Mouse (Mus musculus) G1E (cell line): ENCODE data around the gene Pemt. TPM values are rescaled to one million over a fixed set of nuclear protein-coding genes. Genes with fewer than 3 reads are reported as not detected.

ENCODE experiments used
- ATAC-seq: 2 replicates; pipeline ENCODE4 v1.8.0; 2016; ENCODE audit warnings: mild to moderate bottlenecking; ENCODE audit not compliant: insufficient number of reproducible peaks, poor library complexity, low FRiP score, severe bottlenecking; ENCODE audit errors: extremely low read depth
- DNase-seq: peaks from one replicate; pipeline ENCODE4 v3.0.0; 2012; ENCODE audit warnings: low spot score
- H3K27me3 ChIP-seq: 2 replicates; pipeline ENCODE4 v1.6.1; 2012; ENCODE audit warnings: mild to moderate bottlenecking, low read length, inconsistent platforms; ENCODE audit not compliant: insufficient read depth
- H3K36me3 ChIP-seq: replicated peaks from 2 replicates; pipeline ENCODE3; 2012; ENCODE audit warnings: mild to moderate bottlenecking, inconsistent platforms
- H3K4me1 ChIP-seq: 2 replicates; pipeline ENCODE4 v1.6.1; 2012; ENCODE audit warnings: low read depth, low read length, inconsistent platforms, mixed read lengths; ENCODE audit not compliant: insufficient read depth
- H3K4me3 ChIP-seq: 2 replicates; pipeline ENCODE4 v1.5.1; 2012; ENCODE audit warnings: low read depth, mild to moderate bottlenecking, inconsistent platforms, low read length, moderate library complexity, mixed read lengths
- H3K9me3 ChIP-seq: replicated peaks from 2 replicates; pipeline ENCODE4 v1.6.1; 2012; ENCODE audit warnings: inconsistent platforms
- CTCF ChIP-seq: IDR thresholded peaks from 2 replicates; pipeline ENCODE4 v1.5.1; 2012; ENCODE audit warnings: low read depth, low read length, inconsistent platforms, mixed read lengths
- GATA1 ChIP-seq: IDR thresholded peaks from 2 replicates; pipeline ENCODE4 v1.6.1; 2012; ENCODE audit warnings: borderline replicate concordance, low read length, inconsistent platforms, mixed read lengths
- GATA2 ChIP-seq: IDR thresholded peaks from 2 replicates; pipeline ENCODE4 v1.6.1; 2012; ENCODE audit warnings: low read depth, low read length, inconsistent platforms, borderline replicate concordance
- POLR2AphosphoS5 ChIP-seq: IDR thresholded peaks from 2 replicates; pipeline ENCODE4 v1.6.1; 2012; ENCODE audit warnings: low read depth, low read length, inconsistent platforms; ENCODE audit not compliant: insufficient replicate concordance
- TAL1 ChIP-seq: conservative IDR thresholded peaks from 2 replicates; pipeline ENCODE4 v1.6.1; 2012; ENCODE audit warnings: low read depth, low read length, inconsistent platforms, mixed read lengths
- polyA plus RNA-seq: library from polyadenylated mRNA; stranded (reverse); fragments of >175 nt; gene quantifications from 2 replicates; pipeline ENCODE4 v1.2.3, GENCODE M21; 2012
- total RNA-seq, 2 experiments: library from RNA; stranded (forward) in 1 of 2; stranded (reverse) in 1 of 2; fragments of 200-1000 nt in 1 of 2; fragments of >200 nt in 1 of 2; fragmentation: Nextera tagmentation in 1 of 2; gene quantifications; 2 replicates each; pipeline ENCODE4 v1.2.3; 2014 to 2017

Pemt gene
- total and polyA plus RNA-seq, 3 experiments, result 2.8 to 6.5 (median 3.8) TPM

DNA sequence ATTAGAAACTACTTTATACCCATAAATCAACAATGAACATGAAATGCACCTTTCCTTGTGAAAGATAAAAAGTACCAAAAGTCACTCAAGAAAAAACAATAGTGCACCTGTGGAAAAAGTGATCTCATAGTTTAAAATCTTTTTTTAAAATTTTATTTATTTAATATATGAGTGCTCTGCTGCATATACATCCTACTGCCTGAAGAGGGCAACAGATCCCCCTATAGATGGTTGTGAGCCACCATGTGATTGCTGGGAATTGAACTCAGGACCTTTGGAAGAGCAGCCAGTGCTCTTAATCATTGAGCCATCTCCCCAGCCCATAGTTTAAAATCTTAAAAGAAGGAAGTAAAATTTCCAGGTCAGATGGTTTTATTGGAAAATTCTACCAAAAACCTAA, 4.0 kb downstream of the Pemt start:
- DNase-seq, result no peak
- peaks cover 10% of the 10 kb centered on the region for H3K27me3 ChIP-seq
- TF ChIP-seq TAL1 (no peak), GATA2 (no peak), CTCF (no peak), GATA1 (no peak), POLR2AphosphoS5 (no peak)
- no peaks in the 10 kb centered on the region for H3K36me3 ChIP-seq
- no peak overlapping the region for H3K4me3 ChIP-seq
- H3K9me3 ChIP-seq, result no peaks in the 10 kb centered on the region
- H3K4me1 ChIP-seq, result peaks cover 22% of the 10 kb centered on the region
- no peak for ATAC-seq

DNA sequence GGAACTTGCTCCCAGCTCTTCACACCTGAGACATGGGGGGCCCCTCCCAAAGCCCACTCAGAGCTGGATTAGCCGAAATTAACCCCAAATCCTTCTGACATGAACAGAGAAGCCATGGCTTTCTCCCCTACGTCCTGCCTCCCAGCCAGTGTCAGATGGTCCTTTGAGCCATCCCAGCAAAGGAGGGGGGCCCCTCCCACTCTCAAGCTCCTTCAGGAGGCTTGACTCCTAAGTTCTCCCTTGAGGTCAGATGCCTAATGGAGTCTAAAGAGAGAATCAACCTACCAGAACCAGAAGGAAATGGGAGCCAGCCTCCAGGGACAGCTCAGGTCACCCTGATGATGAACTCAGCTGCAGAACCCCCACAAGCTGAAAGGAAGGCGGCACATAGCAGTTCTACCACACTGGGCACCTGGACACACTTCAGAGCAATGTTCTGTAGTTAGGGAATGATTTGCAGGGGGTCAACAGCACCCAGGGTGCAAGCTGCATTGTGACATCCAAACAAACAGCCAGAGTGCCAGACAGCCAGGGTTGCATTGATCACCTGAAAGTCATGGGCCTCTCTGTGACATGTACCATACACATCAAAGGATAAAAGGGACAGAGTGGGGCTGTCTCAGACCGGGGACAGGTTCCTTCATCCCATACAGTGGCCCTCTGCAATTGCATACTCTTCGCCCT, 9.6 kb downstream of the Pemt start:
- H3K4me3 ChIP-seq, result no peak overlapping the region
- TF ChIP-seq GATA2 (no peak), GATA1 (no peak), POLR2AphosphoS5 (no peak), TAL1 (no peak), CTCF (no peak)
- DNase-seq (no peak), ATAC-seq (no peak)
- peaks cover 51% of the 10 kb centered on the region for H3K27me3 ChIP-seq
- no peaks in the 10 kb centered on the region for H3K9me3 ChIP-seq
- no peaks in the 10 kb centered on the region for H3K36me3 ChIP-seq
- no peaks in the 10 kb centered on the region for H3K4me1 ChIP-seq

DNA sequence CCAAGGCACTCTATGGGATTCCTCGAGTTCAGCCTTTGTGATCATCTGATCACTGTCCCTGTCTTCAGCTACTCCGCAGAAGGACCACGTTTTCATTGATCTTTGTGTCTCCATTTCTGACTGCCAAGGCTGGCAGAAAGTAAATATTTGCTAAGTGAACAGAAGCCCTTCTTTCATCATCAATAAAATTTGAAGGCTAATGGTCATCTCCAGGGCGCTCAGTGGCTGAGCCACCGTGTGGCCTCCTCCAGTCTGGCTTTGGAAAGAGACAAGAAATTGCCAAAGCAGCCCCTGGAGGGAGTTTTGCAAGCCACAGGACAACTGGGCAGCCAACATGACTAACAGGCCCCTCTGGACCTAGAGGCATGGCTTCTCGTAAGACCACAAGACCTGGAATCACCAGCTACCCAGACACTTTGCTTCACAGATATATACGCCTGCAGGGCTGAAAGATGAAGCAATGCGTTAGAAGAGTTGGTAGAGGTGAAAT, 11.3 kb downstream of the Pemt start:
- Histone ChIP-seq H3K4me3 (no peak overlapping the region), H3K9me3 (no peaks in the 10 kb centered on the region), H3K36me3 (no peaks in the 10 kb centered on the region), H3K4me1 (no peaks in the 10 kb centered on the region), H3K27me3 (peaks cover 67% of the 10 kb centered on the region)
- ATAC-seq (no peak), DNase-seq (no peak)
- no peak for TF ChIP-seq GATA2
- TF ChIP-seq CTCF, result no peak
- no peak for TF ChIP-seq GATA1
- no peak for TF ChIP-seq TAL1
- TF ChIP-seq POLR2AphosphoS5, result no peak

DNA sequence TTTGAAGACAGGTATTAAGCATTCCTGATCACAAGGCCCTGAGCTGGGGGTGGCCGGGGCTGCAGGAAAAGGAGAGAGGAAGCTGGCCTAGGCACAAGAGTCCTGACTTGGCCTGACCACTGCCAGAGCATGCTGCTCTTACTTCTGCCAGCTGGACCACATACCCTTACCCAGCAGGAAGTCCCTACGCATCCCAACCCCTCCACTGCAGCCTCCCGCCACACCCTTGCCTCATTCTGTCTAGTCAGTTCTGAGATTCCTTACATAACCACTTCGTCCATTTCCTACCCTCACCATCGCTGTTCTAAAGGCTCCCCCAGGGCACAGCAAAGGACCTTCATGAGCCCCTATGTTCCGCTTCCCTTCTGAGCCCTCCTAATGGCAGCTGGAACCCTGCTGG, 12.0 kb downstream of the Pemt start:
- H3K9me3 ChIP-seq, result no peaks in the 10 kb centered on the region
- TF ChIP-seq TAL1, result no peak
- H3K4me1 ChIP-seq, result no peaks in the 10 kb centered on the region
- H3K27me3 ChIP-seq, result peaks cover 68% of the 10 kb centered on the region
- no peak for ATAC-seq
- no peaks in the 10 kb centered on the region for H3K36me3 ChIP-seq
- DNase-seq, result no peak
- no peak overlapping the region for H3K4me3 ChIP-seq

DNA sequence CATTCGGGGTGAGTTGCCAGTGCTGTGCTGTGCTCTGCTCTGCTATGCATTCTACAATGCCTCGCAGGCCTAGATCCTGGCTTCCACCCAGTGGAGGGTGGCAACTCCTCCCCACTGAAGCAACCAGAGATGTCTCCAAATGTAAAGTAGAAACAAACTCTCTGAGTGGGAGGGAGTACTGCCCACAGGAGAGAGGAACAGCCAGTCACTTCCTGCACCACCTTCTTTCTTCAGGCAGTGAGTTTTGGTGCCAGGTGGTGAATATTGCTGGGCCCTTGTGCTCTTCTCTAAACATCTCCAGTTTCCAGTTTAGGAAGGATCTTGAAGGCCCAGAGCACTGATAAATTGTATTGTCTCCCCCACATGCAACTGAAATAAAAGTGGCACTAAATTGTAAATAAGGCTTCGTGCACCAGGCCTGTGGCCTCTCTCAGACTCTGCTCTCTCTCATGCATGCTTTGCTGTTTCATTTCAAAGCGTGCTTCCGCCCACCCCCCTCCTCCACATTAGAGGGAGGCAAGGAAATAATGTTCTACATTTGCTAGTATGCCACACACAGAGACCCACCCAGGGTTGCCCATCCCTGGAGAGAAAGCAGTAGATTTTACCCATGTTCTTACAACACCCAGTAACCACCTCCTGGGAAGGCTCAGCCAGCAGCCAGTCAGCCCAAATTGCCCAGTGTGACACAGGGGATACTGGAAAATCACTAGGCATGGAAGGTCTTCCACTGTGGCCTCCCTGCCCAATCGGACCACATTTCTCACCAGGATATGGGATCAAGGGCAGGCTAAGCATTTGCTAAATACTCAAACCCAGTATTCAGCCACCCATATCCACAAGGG, 13.5 kb downstream of the Pemt start:
- H3K4me1 ChIP-seq, result no peaks in the 10 kb centered on the region

DNA sequence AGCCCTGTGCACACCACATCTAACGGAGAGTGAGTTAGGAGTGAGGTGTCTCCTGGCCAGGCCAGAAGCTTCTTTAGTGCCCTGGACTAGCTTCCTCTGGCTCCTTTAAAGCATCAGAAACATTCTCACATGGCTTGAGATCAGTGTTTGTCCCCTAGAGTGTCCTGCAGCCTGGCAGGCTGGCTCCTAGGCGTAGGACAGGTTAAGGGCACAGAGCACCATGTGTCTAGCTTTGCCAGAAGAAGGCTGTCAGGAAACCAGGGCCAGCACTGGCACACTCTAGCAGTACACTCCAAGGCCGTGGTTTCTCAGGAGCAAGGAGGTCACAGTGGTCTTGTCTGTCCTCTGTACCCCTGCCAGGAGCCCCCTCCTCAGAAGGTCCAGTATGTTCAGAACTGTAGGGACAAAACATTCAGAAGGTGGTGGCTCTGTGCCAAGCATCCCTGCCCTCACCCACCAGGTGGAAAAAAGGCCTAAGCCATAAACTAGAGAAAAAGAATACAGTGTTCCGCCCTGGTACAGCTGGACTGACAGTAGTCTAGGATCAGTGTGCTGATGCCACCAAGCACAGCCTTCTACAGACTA, 15.4 kb downstream of the Pemt start:
- Histone ChIP-seq H3K27me3 (peaks cover 63% of the 10 kb centered on the region), H3K9me3 (no peaks in the 10 kb centered on the region), H3K4me3 (no peak overlapping the region), H3K4me1 (peaks cover 3% of the 10 kb centered on the region; the same call in 1 of the 2 replicates), H3K36me3 (no peaks in the 10 kb centered on the region)
- no peak for DNase-seq
- TF ChIP-seq CTCF, result no peak
- TF ChIP-seq POLR2AphosphoS5, result no peak
- no peak for TF ChIP-seq GATA1
- no peak for TF ChIP-seq GATA2
- TF ChIP-seq TAL1, result no peak
- no peak for ATAC-seq

More for the DNA sequence above, 13.5 kb downstream of the Pemt start:
- H3K4me3 ChIP-seq, result no peak overlapping the region
- TF ChIP-seq CTCF (no peak), GATA2 (no peak), POLR2AphosphoS5 (no peak), GATA1 (no peak), TAL1 (no peak)
- DNase-seq (no peak), ATAC-seq (no peak)
- H3K36me3 ChIP-seq, result no peaks in the 10 kb centered on the region
- H3K9me3 ChIP-seq, result no peaks in the 10 kb centered on the region
- H3K27me3 ChIP-seq, result peaks cover 73% of the 10 kb centered on the region
